Mouse (Mus musculus): Measurements from ENCODE around the gene Aff4. TPM values are rescaled to one million over a fixed set of nuclear protein-coding genes. Genes with fewer than 3 reads are reported as not detected.

Aff4 gene
- total and polyA plus RNA-seq, 2 experiments from 2014 or later = 36.0 to 70.1 TPM

- no peak for DNase-seq (ENCODE audit: low spot score)
- Histone ChIP-seq H3K4me1 (ENCODE audit: control insufficient read depth, insufficient read depth) (no peaks in the 10 kb centered on the region), H3K4me2 (ENCODE audit: low read depth, low read length) (no peak overlapping the region), H3K4me3 (ENCODE audit: low read depth, low read length) (no peak overlapping the region), H3K27me3 (ENCODE audit: control insufficient read depth, insufficient read depth, low read length) (no peaks in the 10 kb centered on the region), H3K9me3 (replicated peaks; ENCODE audit: control insufficient read depth, low read length) (no peaks in the 10 kb centered on the region), H3K36me3 (replicated peaks; ENCODE audit: control insufficient read depth, insufficient read depth, low read length) (no peaks in the 10 kb centered on the region), H3K27ac (ENCODE audit: low read depth) (no peak overlapping the region), H3K9ac (replicated peaks; ENCODE audit: low read depth, low read length) (no peak overlapping the region)
- WGBS = 75% methylated on average over 6 of the region's 6 CpGs
- no peak for TF ChIP-seq CTCF (IDR thresholded peaks at IDR 0.05; ENCODE audit: low read depth)
- no peak for TF ChIP-seq EP300 (IDR thresholded peaks at IDR 0.05; ENCODE audit: low read depth)
- ATAC-seq (ENCODE audit: insufficient read depth, low read depth) = no peak
These were observed 85.7 kb downstream of the Aff4 start for GRCm38 (mm10) chr11:53436338-53436737.

- H3K4me2 ChIP-seq (ENCODE audit: low read depth, low read length) = peak overlapping the region; percentile 24; the same call in 1 of the 2 replicates
- no peak overlapping the region; the same call in 1 of the 2 replicates for H3K9ac ChIP-seq (replicated peaks; ENCODE audit: low read depth, low read length)
- DNase-seq (ENCODE audit: low spot score) = peak; percentile 29
These were observed 91.3 kb downstream of the Aff4 start for GRCm38 (mm10) chr11:53441921-53442320.

GRCm38 (mm10) chr11:53443861-53444260 is 93.2 kb downstream of the Aff4 start:
- DNase-seq (ENCODE audit: low spot score) (no peak), ATAC-seq (ENCODE audit: insufficient read depth, low read depth) (no peak)
- TF ChIP-seq CTCF (IDR thresholded peaks at IDR 0.05; ENCODE audit: low read depth) = peak; percentile 62
- no peak for TF ChIP-seq EP300 (IDR thresholded peaks at IDR 0.05; ENCODE audit: low read depth)
- H3K9ac ChIP-seq (replicated peaks; ENCODE audit: low read depth, low read length) = no peak overlapping the region
- no peak overlapping the region for H3K27ac ChIP-seq (ENCODE audit: low read depth)
- no peaks in the 10 kb centered on the region for H3K27me3 ChIP-seq (ENCODE audit: control insufficient read depth, insufficient read depth, low read length)
- no peaks in the 10 kb centered on the region for H3K36me3 ChIP-seq (replicated peaks; ENCODE audit: control insufficient read depth, insufficient read depth, low read length)
- no peak overlapping the region for H3K4me3 ChIP-seq (ENCODE audit: low read depth, low read length)
- H3K4me2 ChIP-seq (ENCODE audit: low read depth, low read length) = no peak overlapping the region
- no peaks in the 10 kb centered on the region for H3K9me3 ChIP-seq (replicated peaks; ENCODE audit: control insufficient read depth, low read length)
- peaks cover 7% of the 10 kb centered on the region; the same call in 1 of the 2 replicates for H3K4me1 ChIP-seq (ENCODE audit: control insufficient read depth, insufficient read depth)
- WGBS = 48% methylated on average over 6 of the region's 6 CpGs

More at GRCm38 (mm10) chr11:53441921-53442320, 91.3 kb downstream of the Aff4 start:
- Histone ChIP-seq H3K36me3 (replicated peaks; ENCODE audit: control insufficient read depth, insufficient read depth, low read length) (no peaks in the 10 kb centered on the region), H3K9me3 (replicated peaks; ENCODE audit: control insufficient read depth, low read length) (no peaks in the 10 kb centered on the region), H3K27me3 (ENCODE audit: control insufficient read depth, insufficient read depth, low read length) (no peaks in the 10 kb centered on the region), H3K4me1 (ENCODE audit: control insufficient read depth, insufficient read depth) (peaks cover 7% of the 10 kb centered on the region; the same call in 1 of the 2 replicates), H3K27ac (ENCODE audit: low read depth) (peak overlapping the region; percentile 76), H3K4me3 (ENCODE audit: low read depth, low read length) (no peak overlapping the region)
- ATAC-seq (ENCODE audit: insufficient read depth, low read depth) = peak; percentile 62
- WGBS = 2% methylated on average over 12 of the region's 12 CpGs
- TF ChIP-seq CTCF (IDR thresholded peaks at IDR 0.05; ENCODE audit: low read depth) (no peak), EP300 (IDR thresholded peaks at IDR 0.05; ENCODE audit: low read depth) (no peak)

- no peak for DNase-seq (ENCODE audit: low spot score)
These were observed 94.9 kb downstream of the Aff4 start for GRCm38 (mm10) chr11:53445562-53445961.

GRCm38 (mm10) chr11:53446183-53446582 is 95.5 kb downstream of the Aff4 start:
- H3K27me3 ChIP-seq (ENCODE audit: control insufficient read depth, insufficient read depth, low read length) = no peaks in the 10 kb centered on the region
- DNase-seq (ENCODE audit: low spot score) (no peak), ATAC-seq (ENCODE audit: insufficient read depth, low read depth) (no peak)
- H3K9me3 ChIP-seq (replicated peaks; ENCODE audit: control insufficient read depth, low read length) = no peaks in the 10 kb centered on the region
- TF ChIP-seq EP300 (IDR thresholded peaks at IDR 0.05; ENCODE audit: low read depth) = no peak
- no peak for TF ChIP-seq CTCF (IDR thresholded peaks at IDR 0.05; ENCODE audit: low read depth)
- no peaks in the 10 kb centered on the region for H3K36me3 ChIP-seq (replicated peaks; ENCODE audit: control insufficient read depth, insufficient read depth, low read length)
- H3K4me1 ChIP-seq (ENCODE audit: control insufficient read depth, insufficient read depth) = peaks cover 7% of the 10 kb centered on the region; the same call in 1 of the 2 replicates
- no peak overlapping the region for H3K4me3 ChIP-seq (ENCODE audit: low read depth, low read length)
- 87% methylated on average over 13 of the region's 13 CpGs for WGBS
- H3K27ac ChIP-seq (ENCODE audit: low read depth) = no peak overlapping the region
- H3K9ac ChIP-seq (replicated peaks; ENCODE audit: low read depth, low read length) = no peak overlapping the region
- no peak overlapping the region for H3K4me2 ChIP-seq (ENCODE audit: low read depth, low read length)

More at GRCm38 (mm10) chr11:53445562-53445961, 94.9 kb downstream of the Aff4 start:
- H3K27me3 ChIP-seq (ENCODE audit: control insufficient read depth, insufficient read depth, low read length) = no peaks in the 10 kb centered on the region
- no peaks in the 10 kb centered on the region for H3K9me3 ChIP-seq (replicated peaks; ENCODE audit: control insufficient read depth, low read length)
- no peak overlapping the region for H3K9ac ChIP-seq (replicated peaks; ENCODE audit: low read depth, low read length)
- no peak overlapping the region for H3K4me2 ChIP-seq (ENCODE audit: low read depth, low read length)
- no peak overlapping the region for H3K27ac ChIP-seq (ENCODE audit: low read depth)
- TF ChIP-seq EP300 (IDR thresholded peaks at IDR 0.05; ENCODE audit: low read depth) = no peak
- no peak for TF ChIP-seq CTCF (IDR thresholded peaks at IDR 0.05; ENCODE audit: low read depth)
- no peaks in the 10 kb centered on the region for H3K36me3 ChIP-seq (replicated peaks; ENCODE audit: control insufficient read depth, insufficient read depth, low read length)
- ATAC-seq (ENCODE audit: insufficient read depth, low read depth) = no peak
- peaks cover 7% of the 10 kb centered on the region; the same call in 1 of the 2 replicates for H3K4me1 ChIP-seq (ENCODE audit: control insufficient read depth, insufficient read depth)
- no peak overlapping the region for H3K4me3 ChIP-seq (ENCODE audit: low read depth, low read length)
- WGBS = 42% methylated on average over 13 of the region's 13 CpGs

GRCm38 (mm10) chr11:53447996-53448395 is 97.4 kb downstream of the Aff4 start:
- no peaks in the 10 kb centered on the region for H3K36me3 ChIP-seq (replicated peaks; ENCODE audit: control insufficient read depth, insufficient read depth, low read length)
- H3K27ac ChIP-seq (ENCODE audit: low read depth) = 0 out of 2 replicates have a peak overlapping the region, but pooled peaks have one; percentile 3
- H3K4me3 ChIP-seq (ENCODE audit: low read depth, low read length) = no peak overlapping the region
- no peaks in the 10 kb centered on the region for H3K4me1 ChIP-seq (ENCODE audit: control insufficient read depth, insufficient read depth)
- no peak for ATAC-seq (ENCODE audit: insufficient read depth, low read depth)
- WGBS = 88% methylated on average over 8 of the region's 8 CpGs
- DNase-seq (ENCODE audit: low spot score) = no peak
- H3K9ac ChIP-seq (replicated peaks; ENCODE audit: low read depth, low read length) = no peak overlapping the region
- no peak for TF ChIP-seq CTCF (IDR thresholded peaks at IDR 0.05; ENCODE audit: low read depth)
- TF ChIP-seq EP300 (IDR thresholded peaks at IDR 0.05; ENCODE audit: low read depth) = no peak
- H3K4me2 ChIP-seq (ENCODE audit: low read depth, low read length) = no peak overlapping the region
- no peaks in the 10 kb centered on the region for H3K9me3 ChIP-seq (replicated peaks; ENCODE audit: control insufficient read depth, low read length)
- H3K27me3 ChIP-seq (ENCODE audit: control insufficient read depth, insufficient read depth, low read length) = no peaks in the 10 kb centered on the region
